Mouse (Mus musculus): ENCODE measurements around the gene Defb21. TPM values are rescaled to one million over a fixed set of nuclear protein-coding genes. Genes with fewer than 3 reads are reported as not detected.

Defb21 gene
- total and polyA plus RNA-seq, 3 experiments, result not detected

GRCm38 (mm10) chr2:152556655-152557054, 15.9 kb upstream of the Defb21 start:
- in situ Hi-C loops (cut with MboI; ENCODE audit: low pct_ligation_motif_present, low pct_unique_long_range_greater_than_20kb, low sequenced_read_pairs) (no loop called here), dilution Hi-C loops (cut with MboI; ENCODE audit: extremely low pct_ligation_motif_present, extremely low pct_unique_long_range_greater_than_20kb, low sequenced_read_pairs) (no loop called here)
- Histone ChIP-seq H3K27me3 (replicated peaks) (peaks cover 22% of the 10 kb centered on the region), H3K9me3 (replicated peaks; ENCODE audit: low read length) (peaks cover 6% of the 10 kb centered on the region), H3K4me3 (replicated peaks in 1 of 3; ENCODE audit: low read depth in 2 of 3, low read length in 2 of 3, poor library complexity in 1 of 3) (peak overlapping the region in 1 of 3 experiments; percentile 27), H3K36me3 (replicated peaks in 1 of 2; ENCODE audit: control insufficient read depth in 1 of 2, insufficient read depth in 1 of 2, low read length in 1 of 2) (no peaks in the 10 kb centered on the region), H3K9ac (ENCODE audit: insufficient read depth, low read depth) (no peak overlapping the region), H3K79me2 (replicated peaks; ENCODE audit: control insufficient read depth, extremely low read depth, insufficient read depth, poor library complexity, severe bottlenecking) (no peaks in the 10 kb centered on the region), H3K27ac (ENCODE audit: insufficient read depth, low read depth) (no peak overlapping the region), H3K4me1 (ENCODE audit: control insufficient read depth in 1 of 2, insufficient read depth in 2 of 2) (peaks cover 0 to 22% of the 10 kb centered on the region in 2 experiments; a peak in 2 of 4 replicates), H3K4me2 (ENCODE audit: insufficient read depth, low read depth, poor library complexity, severe bottlenecking) (no peak overlapping the region)
- TF ChIP-seq UBTF (IDR thresholded peaks at IDR 0.05; ENCODE audit: low read depth, low read length) (no peak), USF2 (conservative IDR thresholded peaks at IDR 0.05; ENCODE audit: low read depth, low read length) (no peak), POLR2AphosphoS2 (IDR thresholded peaks at IDR 0.05; ENCODE audit: low read depth, low read length) (no peak), E2F4 (IDR thresholded peaks at IDR 0.05; ENCODE audit: insufficient replicate concordance, low read depth, low read length) (no peak), BHLHE40 (IDR thresholded peaks at IDR 0.05; ENCODE audit: low read depth, low read length) (no peak), MEF2A (IDR thresholded peaks at IDR 0.05; ENCODE audit: borderline replicate concordance, low read depth, low read length) (no peak), CHD2 (IDR thresholded peaks at IDR 0.05; ENCODE audit: low read length) (no peak), SIN3A (IDR thresholded peaks at IDR 0.05; ENCODE audit: low read length) (no peak), CTCF (conservative IDR thresholded peaks at IDR 0.05 in 1 of 2, IDR thresholded peaks at IDR 0.05 in 1 of 2; ENCODE audit: low read depth in 2 of 2, low read length in 2 of 2) (no peak), ZC3H11A (IDR thresholded peaks at IDR 0.05; ENCODE audit: low read depth, low read length) (no peak), IRF4 (IDR thresholded peaks at IDR 0.05; ENCODE audit: low read depth, low read length) (no peak), SMC3 (IDR thresholded peaks at IDR 0.05; ENCODE audit: low read depth, low read length) (no peak), JUND (conservative IDR thresholded peaks at IDR 0.05; ENCODE audit: low read depth, low read length) (no peak), MXI1 (IDR thresholded peaks at IDR 0.05; ENCODE audit: low read depth, low read length) (no peak), RAD21 (IDR thresholded peaks at IDR 0.05; ENCODE audit: low read depth, low read length) (no peak)
- peak; percentile 62 for DNase-seq (ENCODE audit: extremely low read depth)

DNA sequence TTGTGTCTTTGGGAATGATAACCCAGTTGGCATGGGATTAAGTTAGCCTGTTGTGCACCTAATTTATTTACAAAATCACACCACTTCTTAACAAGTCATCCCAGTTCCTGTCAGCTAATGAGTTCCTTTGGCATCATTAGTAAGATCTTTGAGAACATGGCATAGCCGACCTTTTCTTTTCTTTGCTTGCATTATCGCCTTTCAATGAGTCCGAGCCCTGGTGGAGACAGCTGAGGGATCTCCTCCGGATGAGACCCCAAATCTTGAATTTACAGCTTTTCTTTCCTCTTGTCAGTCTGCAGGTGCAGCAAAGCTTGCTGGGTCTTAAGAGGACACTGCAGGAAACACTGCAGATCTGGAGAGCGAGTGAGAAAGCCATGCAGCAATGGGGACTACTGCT, 3.5 kb upstream of the Defb21 start, which contains the start of gene Gm17416:
Gm17416 (plus strand) TSS at position 301 of the 400 bp plus-strand sequence.
- H3K9me3 ChIP-seq (replicated peaks; ENCODE audit: low read length), result peaks cover 7% of the 10 kb centered on the region
- no peak for DNase-seq (ENCODE audit: extremely low read depth)
- no peaks in the 10 kb centered on the region for H3K36me3 ChIP-seq (replicated peaks in 1 of 2; ENCODE audit: control insufficient read depth in 1 of 2, insufficient read depth in 1 of 2, low read length in 1 of 2)
- H3K4me2 ChIP-seq (ENCODE audit: insufficient read depth, low read depth, poor library complexity, severe bottlenecking), result no peak within 1 kb of the TSS
- no peaks in the 10 kb centered on the region for H3K4me1 ChIP-seq (ENCODE audit: control insufficient read depth in 1 of 2, insufficient read depth in 2 of 2)
- H3K9ac ChIP-seq (ENCODE audit: insufficient read depth, low read depth), result no peak within 1 kb of the TSS
- H3K27me3 ChIP-seq (replicated peaks), result peaks cover 48% of the 10 kb centered on the region
- H3K4me3 ChIP-seq (replicated peaks in 1 of 3; ENCODE audit: low read depth in 2 of 3, low read length in 2 of 3, poor library complexity in 1 of 3), result no peak within 1 kb of the TSS
- in situ Hi-C loops (cut with MboI; ENCODE audit: low pct_ligation_motif_present, low pct_unique_long_range_greater_than_20kb, low sequenced_read_pairs) (no loop called here), dilution Hi-C loops (cut with MboI; ENCODE audit: extremely low pct_ligation_motif_present, extremely low pct_unique_long_range_greater_than_20kb, low sequenced_read_pairs) (no loop called here)
- no peak within 1 kb of the TSS for H3K27ac ChIP-seq (ENCODE audit: insufficient read depth, low read depth)
- H3K79me2 ChIP-seq (replicated peaks; ENCODE audit: control insufficient read depth, extremely low read depth, insufficient read depth, poor library complexity, severe bottlenecking), result no peaks in the 10 kb centered on the region
- TF ChIP-seq UBTF (IDR thresholded peaks at IDR 0.05; ENCODE audit: low read depth, low read length) (no peak), NRF1 (IDR thresholded peaks at IDR 0.05; ENCODE audit: low read depth, low read length) (no peak), POLR2A (IDR thresholded peaks at IDR 0.05; ENCODE audit: low read depth, low read length) (no peak), MEF2A (IDR thresholded peaks at IDR 0.05; ENCODE audit: borderline replicate concordance, low read depth, low read length) (no peak), RCOR1 (conservative IDR thresholded peaks at IDR 0.05; ENCODE audit: low read depth, low read length) (no peak), RAD21 (IDR thresholded peaks at IDR 0.05; ENCODE audit: low read depth, low read length) (no peak), MYC (IDR thresholded peaks at IDR 0.05; ENCODE audit: low read depth, low read length) (no peak), ZMIZ1 (IDR thresholded peaks at IDR 0.05; ENCODE audit: low read depth, low read length) (no peak), ETS1 (conservative IDR thresholded peaks at IDR 0.05; ENCODE audit: low read depth, low read length) (no peak), SIN3A (IDR thresholded peaks at IDR 0.05; ENCODE audit: low read length) (no peak), BHLHE40 (IDR thresholded peaks at IDR 0.05; ENCODE audit: low read depth, low read length) (no peak), E2F4 (IDR thresholded peaks at IDR 0.05; ENCODE audit: insufficient replicate concordance, low read depth, low read length) (no peak), PAX5 (IDR thresholded peaks at IDR 0.05; ENCODE audit: low read length) (no peak), TCF12 (IDR thresholded peaks at IDR 0.05; ENCODE audit: low read depth, low read length) (no peak), USF2 (conservative IDR thresholded peaks at IDR 0.05; ENCODE audit: low read depth, low read length) (no peak)

Data from CH12.LX (cell line).